Mouse (Mus musculus) MEL (cell line): Measurements from ENCODE around the gene Nat8l. TPM values are rescaled to one million over a fixed set of nuclear protein-coding genes. Genes with fewer than 3 reads are reported as not detected.

Experiments used
- DNase-seq: peaks from one replicate; pipeline ENCODE4 v3.0.0; 2011; ENCODE audit warnings: low read depth, low spot score
- H3K27ac ChIP-seq: 2 replicates; pipeline ENCODE4 v1.5.1; 2012; ENCODE audit warnings: low read depth, mild to moderate bottlenecking, control low read depth, low read length, moderate library complexity; ENCODE audit not compliant: control insufficient read depth
- H3K27me3 ChIP-seq, 2 experiments: fragments of 150-350 bp in 1 of 2; sonication (generic) in 1 of 2; 2 replicates each; pipeline ENCODE4 v1.6.1; 2012; ENCODE audit warnings: low read length in 2 of 2, mild to moderate bottlenecking in 2 of 2, improper control_type of control experiment in 1 of 2, moderate library complexity in 1 of 2; ENCODE audit not compliant: insufficient read depth in 2 of 2, control insufficient read depth in 1 of 2
- H3K36me3 ChIP-seq, 2 experiments: 2 replicates each; pipeline ENCODE4 v1.6.1; 2012 to 2014; ENCODE audit warnings: low read length in 2 of 2, improper control_type of control experiment in 1 of 2, inconsistent platforms in 1 of 2, mild to moderate bottlenecking in 1 of 2; ENCODE audit not compliant: insufficient read depth in 2 of 2, control insufficient read depth in 1 of 2
- H3K4me1 ChIP-seq, 2 experiments: fragments of 150-350 bp in 1 of 2; sonication (generic) in 1 of 2; 2 replicates each; pipeline ENCODE4 v1.6.1; 2012; ENCODE audit warnings: low read length in 2 of 2, improper control_type of control experiment in 1 of 2, mild to moderate bottlenecking in 1 of 2; ENCODE audit not compliant: insufficient read depth in 2 of 2, control insufficient read depth in 1 of 2
- H3K4me3 ChIP-seq, 2 experiments: fragments of 150-350 bp in 1 of 2; sonication (generic) in 1 of 2; 2 replicates each; pipeline ENCODE4 v1.5.1; 2012; ENCODE audit warnings: low read depth in 2 of 2, low read length in 2 of 2, mild to moderate bottlenecking in 2 of 2, moderate library complexity in 2 of 2, control low read depth in 1 of 2, improper control_type of control experiment in 1 of 2; ENCODE audit not compliant: control insufficient read depth in 1 of 2, insufficient read depth in 1 of 2
- H3K79me2 ChIP-seq: 2 replicates; pipeline ENCODE4 v1.6.1; 2012; ENCODE audit warnings: mild to moderate bottlenecking, low read length, moderate library complexity; ENCODE audit not compliant: control insufficient read depth, poor library complexity, insufficient read depth
- H3K9ac ChIP-seq: 2 replicates; pipeline ENCODE4 v1.6.1; 2012; ENCODE audit warnings: low read depth, mild to moderate bottlenecking, control low read depth, low read length, moderate library complexity; ENCODE audit not compliant: control insufficient read depth, poor library complexity, severe bottlenecking
- H3K9me3 ChIP-seq: fragments of 150-350 bp; sonication (generic); replicated peaks from 2 replicates; pipeline ENCODE4 v1.6.1; 2012; ENCODE audit warnings: mild to moderate bottlenecking, low read length, improper control_type of control experiment, moderate library complexity; ENCODE audit not compliant: insufficient read depth
- BHLHE40 ChIP-seq: IDR thresholded peaks from 2 replicates; pipeline ENCODE4 v1.6.1; 2012; ENCODE audit warnings: low read depth, mild to moderate bottlenecking, inconsistent platforms, low read length, improper control_type of control experiment, borderline replicate concordance
- CHD1 ChIP-seq: IDR thresholded peaks from 2 replicates; pipeline ENCODE4 v1.6.1; 2012; ENCODE audit warnings: low read depth, mild to moderate bottlenecking, inconsistent platforms, low read length, improper control_type of control experiment
- E2F4 ChIP-seq: IDR thresholded peaks from 2 replicates; pipeline ENCODE4 v1.6.1; 2011; ENCODE audit warnings: low read depth, low read length, improper control_type of control experiment, borderline replicate concordance
- HCFC1 ChIP-seq: IDR thresholded peaks from 2 replicates; pipeline ENCODE4 v1.6.1; 2012; ENCODE audit warnings: low read depth, mild to moderate bottlenecking, inconsistent platforms, low read length, improper control_type of control experiment, moderate library complexity
- KAT2A ChIP-seq: conservative IDR thresholded peaks from 2 replicates; pipeline ENCODE4 v1.6.1; 2012; ENCODE audit warnings: low read depth, low read length, improper control_type of control experiment, inconsistent platforms
- MAFK ChIP-seq: IDR thresholded peaks from 2 replicates; pipeline ENCODE4 v1.6.1; 2011; ENCODE audit warnings: low read depth, mild to moderate bottlenecking, low read length, improper control_type of control experiment, borderline replicate concordance
- MAX ChIP-seq: IDR thresholded peaks from 2 replicates; pipeline ENCODE4 v1.6.1; 2011; ENCODE audit warnings: low read length, improper control_type of control experiment
- MEF2A ChIP-seq: IDR thresholded peaks from 2 replicates; pipeline ENCODE4 v1.6.1; 2014; ENCODE audit warnings: low read depth, mild to moderate bottlenecking, inconsistent platforms, low read length, improper control_type of control experiment; ENCODE audit not compliant: poor library complexity, insufficient replicate concordance, severe bottlenecking; ENCODE audit errors: extremely low read depth
- MXI1 ChIP-seq: IDR thresholded peaks from 2 replicates; pipeline ENCODE4 v1.6.1; 2011; ENCODE audit warnings: mild to moderate bottlenecking, low read depth, low read length, improper control_type of control experiment
- NELFE ChIP-seq: IDR thresholded peaks from 2 replicates; pipeline ENCODE4 v1.6.1; 2011; ENCODE audit warnings: low read depth, low read length, improper control_type of control experiment
- NRF1 ChIP-seq: IDR thresholded peaks from 2 replicates; pipeline ENCODE4 v1.6.1; 2014; ENCODE audit warnings: low read depth, mild to moderate bottlenecking, inconsistent platforms, low read length, improper control_type of control experiment, moderate library complexity; ENCODE audit not compliant: poor library complexity, insufficient read depth, severe bottlenecking
- POLR2A ChIP-seq, 2 experiments: IDR thresholded peaks; 2 replicates each; pipeline ENCODE4 v1.6.1; 2011 to 2012; ENCODE audit warnings: low read length in 2 of 2, mild to moderate bottlenecking in 2 of 2, control low read depth in 1 of 2, improper control_type of control experiment in 1 of 2, low read depth in 1 of 2, moderate library complexity in 1 of 2; ENCODE audit not compliant: control insufficient read depth in 1 of 2, insufficient read depth in 1 of 2, poor library complexity in 1 of 2
- POLR2AphosphoS2 ChIP-seq: IDR thresholded peaks from 2 replicates; pipeline ENCODE4 v1.6.1; 2011; ENCODE audit warnings: low read length, improper control_type of control experiment
- POLR2AphosphoS5 ChIP-seq: IDR thresholded peaks from 2 replicates; pipeline ENCODE4 v1.6.1; 2012; ENCODE audit warnings: low read depth, borderline replicate concordance, mild to moderate bottlenecking, inconsistent platforms, low read length, moderate library complexity, mixed read lengths
- RAD21 ChIP-seq: IDR thresholded peaks from 2 replicates; pipeline ENCODE4 v1.6.1; 2011; ENCODE audit warnings: mild to moderate bottlenecking, low read depth, low read length, improper control_type of control experiment
- TAL1 ChIP-seq: IDR thresholded peaks from 2 replicates; pipeline ENCODE4 v1.6.1; 2012; ENCODE audit warnings: mild to moderate bottlenecking, inconsistent platforms, low read length, moderate library complexity, mixed read lengths
- UBTF ChIP-seq: IDR thresholded peaks from 2 replicates; pipeline ENCODE4 v1.6.1; 2012; ENCODE audit warnings: low read depth, mild to moderate bottlenecking, inconsistent platforms, low read length, improper control_type of control experiment, moderate library complexity, borderline replicate concordance; ENCODE audit not compliant: insufficient read depth
- USF1 ChIP-seq: IDR thresholded peaks from 2 replicates; pipeline ENCODE4 v1.6.1; 2014; ENCODE audit warnings: low read depth, mild to moderate bottlenecking, inconsistent platforms, low read length, improper control_type of control experiment, moderate library complexity
- ZC3H11A ChIP-seq: IDR thresholded peaks from 2 replicates; pipeline ENCODE4 v1.6.1; 2012; ENCODE audit warnings: low read depth, mild to moderate bottlenecking, inconsistent platforms, low read length, improper control_type of control experiment
- ZKSCAN1 ChIP-seq: IDR thresholded peaks from 2 replicates; pipeline ENCODE4 v1.6.1; 2012; ENCODE audit warnings: low read depth, mild to moderate bottlenecking, inconsistent platforms, low read length, improper control_type of control experiment, moderate library complexity
- ZMIZ1 ChIP-seq: IDR thresholded peaks from 2 replicates; pipeline ENCODE4 v1.6.1; 2012; ENCODE audit warnings: low read depth, mild to moderate bottlenecking, inconsistent platforms, low read length, improper control_type of control experiment, moderate library complexity
- ZNF384 ChIP-seq: IDR thresholded peaks from 2 replicates; pipeline ENCODE4 v1.6.1; 2012; ENCODE audit warnings: low read depth, mild to moderate bottlenecking, inconsistent platforms, low read length, improper control_type of control experiment
- polyA plus RNA-seq, 2 experiments: library from polyadenylated mRNA; stranded (reverse) in 1 of 2; unstranded in 1 of 2; fragments of >175 nt in 1 of 2; fragments of >200 nt in 1 of 2; gene quantifications; 2 replicates each; pipeline versions ENCODE4 v1.2.1 to v1.2.4; 2012; ENCODE audit warnings: low replicate concordance in 2 of 2, low read depth in 1 of 2; ENCODE audit not compliant: insufficient read length in 2 of 2, insufficient read depth in 1 of 2, missing spikeins in 1 of 2
- total RNA-seq: library from RNA; depleted of rRNA; stranded (reverse); fragments of 300-350 nt; gene quantifications from 2 replicates; pipeline ENCODE4 v1.2.3, GENCODE M21; 2012

The Nat8l gene
- total and polyA plus RNA-seq, 3 experiments = not detected

- no peak within 1 kb of the TSS for H3K4me3 ChIP-seq
- no peaks in the 10 kb centered on the region for H3K4me1 ChIP-seq
- H3K9me3 ChIP-seq = no peaks in the 10 kb centered on the region
- no peak within 1 kb of the TSS for H3K27ac ChIP-seq
- TF ChIP-seq ZNF384 (no peak), NELFE (no peak), E2F4 (no peak), RAD21 (no peak), MAX (no peak)
- H3K27me3 ChIP-seq = peaks cover 7 to 8% of the 10 kb centered on the region in 2 experiments
- no peaks in the 10 kb centered on the region for H3K79me2 ChIP-seq
- no peak for DNase-seq
- H3K36me3 ChIP-seq = no peaks in the 10 kb centered on the region
- H3K9ac ChIP-seq = no peak within 1 kb of the TSS
Observed at GRCm38 (mm10) chr5:33983309-33984121, 12.3 kb upstream of the Nat8l start, which contains the start of gene Gm1673. Gene Gm1673, plus strand, starts transcription at chr5:33983433.

GRCm38 (mm10) chr5:33994671-33995625 lies 836 bp upstream of the Nat8l start:
- no peak for TF ChIP-seq USF1
- no peak for TF ChIP-seq ZC3H11A
- no peak for TF ChIP-seq MXI1
- no peak for TF ChIP-seq CHD1
- TF ChIP-seq POLR2AphosphoS5 = no peak
- TF ChIP-seq RAD21 = no peak
- TF ChIP-seq ZKSCAN1 = no peak
- TF ChIP-seq HCFC1 = no peak
- TF ChIP-seq ZNF384 = no peak
- no peak for TF ChIP-seq NRF1
- TF ChIP-seq POLR2A (IDR thresholded peaks at IDR 0.05; ENCODE audit: control insufficient read depth in 1 of 2, insufficient read depth in 1 of 2, low read depth in 1 of 2, low read length in 2 of 2, poor library complexity in 1 of 2) = no peak
- no peak for TF ChIP-seq MAFK
- no peak for TF ChIP-seq MEF2A
- TF ChIP-seq KAT2A = no peak
- no peak for TF ChIP-seq MAX
- TF ChIP-seq POLR2AphosphoS2 = no peak
- TF ChIP-seq TAL1 = no peak
- TF ChIP-seq UBTF = no peak
- TF ChIP-seq BHLHE40 = no peak
- TF ChIP-seq ZMIZ1 = no peak
- no peaks in the 10 kb centered on the region for H3K79me2 ChIP-seq
- no peaks in the 10 kb centered on the region for H3K4me1 ChIP-seq
- H3K4me3 ChIP-seq = no peak overlapping the region
- no peak overlapping the region for H3K27ac ChIP-seq
- H3K27me3 ChIP-seq = peaks cover 2 to 6% of the 10 kb centered on the region in 2 experiments; a peak in 3 of 4 replicates
- H3K9me3 ChIP-seq = no peaks in the 10 kb centered on the region
- no peak for DNase-seq
- H3K9ac ChIP-seq = no peak overlapping the region
- no peaks in the 10 kb centered on the region for H3K36me3 ChIP-seq
